Mouse (Mus musculus): Measurements from ENCODE around the gene Pdia4.
"Not testable (repeated sequence)": the region's sequence is repeated elsewhere in the genome, so short reads cannot be mapped to it uniquely, and the experiment has no call there.

The Pdia4 gene

DNA sequence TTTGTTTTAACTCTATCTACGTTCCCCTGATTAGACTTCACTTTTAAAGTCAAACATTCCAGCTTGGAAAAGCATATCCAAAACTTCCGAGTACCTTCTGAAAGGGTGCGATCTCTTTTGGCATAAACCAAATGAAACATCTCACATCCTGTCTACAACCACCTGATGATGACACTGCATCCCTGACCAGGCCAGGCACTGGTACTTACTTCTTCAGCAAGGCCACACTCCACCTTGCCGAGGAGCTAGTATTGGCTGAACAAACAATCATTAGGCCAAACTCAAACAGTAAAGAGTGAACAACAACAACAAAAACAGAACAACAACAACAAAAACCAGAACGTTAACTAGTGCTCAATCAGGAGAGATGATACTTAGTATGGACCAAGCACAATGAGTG, 1.9 kb downstream of the Pdia4 start:
- DNase-seq (ENCODE audit: low read depth), result no peak

DNA sequence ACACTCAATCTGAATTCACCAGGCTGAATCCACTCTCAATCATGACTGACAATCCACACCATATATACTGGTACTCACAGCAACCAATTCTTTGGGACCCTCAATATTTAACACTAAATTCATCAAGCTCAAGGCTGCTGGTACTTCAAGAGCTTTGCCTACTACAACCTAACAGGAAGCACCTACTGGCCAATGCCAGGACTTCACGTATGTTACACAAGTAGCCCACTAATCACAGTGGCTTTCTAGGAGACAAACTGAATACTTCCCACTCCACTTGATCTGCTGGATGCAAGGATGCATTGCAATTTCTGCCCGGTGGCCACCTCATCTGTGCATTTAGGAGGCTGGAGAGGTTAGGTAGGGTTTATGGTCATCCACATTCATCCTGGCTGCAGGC, 3.0 kb downstream of the Pdia4 start:
- DNase-seq (ENCODE audit: low read depth), result no peak

DNA sequence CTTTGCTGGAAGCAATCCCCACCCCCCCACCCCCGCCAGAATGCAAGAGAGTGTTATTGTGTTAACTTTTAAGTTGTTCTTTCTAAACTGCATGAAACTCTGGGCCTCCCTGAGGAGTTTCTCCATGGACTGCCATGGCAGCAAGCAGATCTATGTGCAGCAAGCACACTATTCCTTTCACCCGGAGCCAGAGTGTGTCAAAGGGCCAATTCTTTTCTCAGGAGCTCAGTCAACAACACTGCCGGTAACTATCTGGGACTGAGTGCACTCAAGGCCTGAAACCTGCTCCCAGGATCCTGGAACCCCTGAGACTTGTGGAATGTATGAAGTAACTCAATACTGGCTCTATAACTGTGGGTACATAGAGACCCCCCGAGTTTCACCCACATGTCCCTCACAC, 4.2 kb downstream of the Pdia4 start:
- DNase-seq (ENCODE audit: low read depth), result no peak

DNA sequence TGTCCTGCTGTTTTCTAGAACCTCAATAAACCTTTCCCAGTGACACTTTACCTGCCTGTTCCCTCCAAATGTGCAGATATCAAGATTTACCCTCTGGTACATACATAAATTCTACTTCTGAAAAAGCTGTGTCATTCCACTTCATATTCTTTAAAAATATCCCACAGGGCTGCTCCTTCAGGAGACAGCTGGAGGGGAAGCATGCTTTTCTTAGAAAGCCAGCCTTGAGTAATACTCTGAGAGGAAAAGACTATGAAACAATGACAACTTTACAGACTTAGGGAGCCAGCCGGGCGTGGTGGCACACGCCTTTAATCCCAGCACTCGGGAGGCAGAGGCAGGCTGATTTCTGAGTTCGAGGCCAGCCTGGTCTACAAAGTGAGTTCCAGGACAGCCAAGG, 4.7 kb downstream of the Pdia4 start:
- no peak for DNase-seq (ENCODE audit: low read depth)

DNA sequence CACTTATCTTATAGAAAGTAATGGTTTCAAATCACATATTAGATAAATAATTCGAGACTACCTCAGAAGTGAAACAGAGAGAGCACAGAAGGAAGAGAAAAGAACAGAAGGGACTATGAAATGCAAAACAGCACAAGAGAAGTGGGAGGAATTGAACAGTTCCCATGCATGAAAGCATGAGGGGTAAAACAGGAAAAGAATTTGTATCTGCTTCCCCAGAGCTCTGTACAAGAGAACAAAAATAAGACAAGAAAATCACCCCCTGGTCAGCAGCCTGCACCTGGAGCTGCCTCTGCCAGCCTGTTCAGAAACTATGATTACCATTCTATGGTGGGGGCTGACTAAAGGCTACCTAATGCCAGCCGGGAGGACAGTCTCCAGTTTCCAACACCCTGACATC, 5.8 kb downstream of the Pdia4 start:
- DNase-seq (ENCODE audit: low read depth), result no peak

DNA sequence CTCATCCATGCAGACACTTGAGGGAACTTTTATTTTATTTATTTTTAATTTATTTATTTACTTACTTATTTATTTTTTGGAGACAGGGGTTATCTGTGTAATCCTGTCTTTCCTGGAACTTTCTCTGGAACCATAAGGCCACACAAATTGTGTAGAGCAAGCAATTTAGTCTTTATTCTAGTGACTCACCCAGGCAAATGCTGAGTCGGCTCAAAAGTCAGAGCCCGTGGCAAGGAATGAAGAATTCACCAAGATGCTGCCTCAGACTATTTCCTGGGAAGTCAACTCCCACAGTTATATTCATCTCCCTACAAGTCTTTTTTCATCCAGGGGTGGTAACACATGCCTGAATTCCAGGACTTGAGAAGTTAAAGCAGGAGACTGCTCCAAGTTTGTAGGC, 7.7 kb downstream of the Pdia4 start:
- no peak for DNase-seq (ENCODE audit: low read depth)

DNA sequence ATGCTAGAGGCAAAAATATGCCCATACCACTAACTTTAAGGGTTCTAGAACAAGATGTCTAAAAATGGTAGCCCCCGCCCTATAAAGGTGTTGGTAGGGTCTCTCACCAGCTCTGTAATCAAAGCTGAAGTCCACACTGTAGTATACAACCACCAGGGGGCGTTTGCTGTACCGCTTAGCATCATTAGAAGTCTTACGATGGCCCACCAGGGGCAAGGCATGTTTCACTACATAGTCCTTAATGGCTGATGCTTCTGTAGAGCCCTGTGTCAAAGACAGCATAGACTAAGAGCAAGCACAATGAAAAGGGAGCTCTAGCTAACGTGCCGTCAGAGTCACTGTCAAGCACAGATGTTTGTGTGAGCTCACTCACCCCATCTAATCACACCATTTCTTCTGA, 14.2 kb downstream of the Pdia4 start:
- peak; percentile 83 for DNase-seq (ENCODE audit: low read depth)

DNA sequence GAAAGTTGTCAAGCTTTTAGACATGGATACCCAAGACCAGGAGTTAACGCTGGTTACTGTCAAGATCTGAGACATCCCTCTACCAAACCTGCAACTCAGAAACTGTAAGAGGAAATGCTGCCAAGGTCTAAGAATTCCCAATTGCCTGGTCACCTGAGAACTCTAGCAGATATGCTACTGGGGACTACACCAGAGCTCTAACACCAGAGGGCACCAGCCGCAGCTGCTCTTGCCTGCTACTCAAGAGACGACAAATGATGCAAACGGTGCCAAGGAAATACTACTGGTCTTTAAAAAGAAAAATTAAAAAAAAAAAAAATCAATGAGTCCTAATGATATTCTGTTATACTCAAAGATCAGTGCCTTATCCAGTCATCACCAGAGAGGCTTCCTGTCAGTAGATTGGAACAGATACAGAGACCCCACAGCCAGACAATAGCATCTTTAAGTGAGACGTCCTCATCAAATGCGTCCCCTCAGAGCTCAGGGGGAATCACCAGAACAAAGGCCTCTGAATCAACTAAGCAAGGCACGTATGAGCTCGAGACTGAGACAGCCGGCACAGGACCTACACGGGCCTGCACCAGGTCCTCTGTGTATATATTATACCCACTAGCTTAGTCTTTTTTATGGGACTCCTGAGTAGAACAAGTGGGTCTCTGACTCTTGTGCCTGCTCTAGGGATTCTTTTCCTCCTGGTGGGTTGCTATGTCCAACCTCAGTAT, 19.0 kb downstream of the Pdia4 start:
- peak; percentile 72 for DNase-seq (ENCODE audit: low read depth)

DNA sequence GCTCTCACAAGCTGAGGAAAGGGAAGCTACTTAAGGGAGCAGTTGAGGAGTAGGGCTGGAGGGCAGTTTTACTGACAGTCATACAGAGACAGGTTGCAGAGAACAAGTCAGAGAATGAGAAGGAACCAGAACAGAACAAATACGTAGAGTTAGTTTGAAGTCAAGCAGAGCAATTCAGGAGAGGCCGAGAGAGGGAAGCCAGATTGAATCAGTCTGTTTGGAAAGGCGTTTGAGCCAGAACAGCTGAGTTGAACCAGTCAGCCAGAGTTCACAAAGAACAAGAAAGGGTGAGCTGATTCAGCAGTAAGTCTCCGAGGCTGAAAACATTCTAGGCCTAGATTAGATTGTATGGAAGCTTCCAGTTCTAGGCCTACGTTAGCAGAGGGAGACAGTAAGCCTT, 19.9 kb downstream of the Pdia4 start:
- no peak for DNase-seq (ENCODE audit: low read depth)

DNA sequence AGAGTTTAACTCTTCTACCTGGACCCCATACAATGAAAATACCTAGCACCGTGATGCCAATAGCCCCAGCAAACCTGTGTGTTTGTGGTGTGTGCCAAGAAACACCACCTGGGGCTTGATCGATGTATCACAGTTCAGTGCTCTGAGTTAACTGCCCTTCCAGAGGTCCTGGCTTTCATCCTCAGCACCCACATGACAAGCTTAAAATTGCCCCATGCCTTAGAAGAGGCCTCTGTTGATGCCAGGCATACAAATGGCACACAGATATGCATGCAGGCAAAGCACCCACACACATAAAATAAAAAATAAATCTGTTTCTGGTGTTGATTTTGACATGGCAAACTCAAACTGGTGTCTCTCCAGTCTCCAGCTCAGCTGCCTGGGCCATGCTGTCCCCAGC, 20.7 kb downstream of the Pdia4 start:
- DNase-seq (ENCODE audit: low read depth), result no peak

DNA sequence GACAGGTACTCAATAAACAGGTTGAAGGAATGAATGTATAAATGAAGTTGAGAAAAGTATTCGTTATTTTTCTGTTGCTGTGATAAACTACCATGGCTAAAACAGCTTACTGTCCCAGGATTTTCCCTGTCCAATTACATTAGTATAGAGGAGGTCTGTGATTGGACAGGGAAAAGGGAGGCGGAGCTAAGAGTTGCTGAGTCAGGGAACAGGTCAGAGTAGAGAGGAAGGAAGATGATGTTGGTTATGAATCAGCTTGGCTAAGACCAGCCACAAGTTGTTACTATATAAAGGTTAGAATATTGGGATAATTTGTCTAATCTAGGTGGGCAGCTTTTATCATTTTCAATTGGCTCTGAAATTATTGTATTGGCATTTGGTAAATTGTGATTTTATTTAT, 22.5 kb downstream of the Pdia4 start:
- peak; percentile 65 for DNase-seq (ENCODE audit: low read depth)

DNA sequence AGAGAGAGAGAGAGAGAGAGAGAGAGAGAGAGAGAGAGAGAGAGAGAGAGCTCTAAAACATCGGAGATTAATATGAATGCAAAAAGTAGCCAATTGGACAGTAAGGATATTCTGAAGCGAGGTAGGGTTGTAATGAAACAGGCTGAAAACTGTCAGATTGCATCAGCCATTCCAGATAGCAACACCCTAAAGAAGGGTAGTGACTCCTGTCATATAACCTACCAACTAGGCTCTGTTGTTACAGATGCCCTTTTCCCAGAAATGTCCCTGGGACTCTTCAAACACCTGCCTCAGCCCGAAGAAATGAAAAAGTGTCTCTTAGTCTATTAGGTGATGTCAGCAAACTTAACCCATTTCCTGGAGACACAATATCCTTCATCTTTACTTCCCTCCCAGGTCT, 24.4 kb downstream of the Pdia4 start:
- DNase-seq (ENCODE audit: low read depth), result peak; percentile 61

DNA sequence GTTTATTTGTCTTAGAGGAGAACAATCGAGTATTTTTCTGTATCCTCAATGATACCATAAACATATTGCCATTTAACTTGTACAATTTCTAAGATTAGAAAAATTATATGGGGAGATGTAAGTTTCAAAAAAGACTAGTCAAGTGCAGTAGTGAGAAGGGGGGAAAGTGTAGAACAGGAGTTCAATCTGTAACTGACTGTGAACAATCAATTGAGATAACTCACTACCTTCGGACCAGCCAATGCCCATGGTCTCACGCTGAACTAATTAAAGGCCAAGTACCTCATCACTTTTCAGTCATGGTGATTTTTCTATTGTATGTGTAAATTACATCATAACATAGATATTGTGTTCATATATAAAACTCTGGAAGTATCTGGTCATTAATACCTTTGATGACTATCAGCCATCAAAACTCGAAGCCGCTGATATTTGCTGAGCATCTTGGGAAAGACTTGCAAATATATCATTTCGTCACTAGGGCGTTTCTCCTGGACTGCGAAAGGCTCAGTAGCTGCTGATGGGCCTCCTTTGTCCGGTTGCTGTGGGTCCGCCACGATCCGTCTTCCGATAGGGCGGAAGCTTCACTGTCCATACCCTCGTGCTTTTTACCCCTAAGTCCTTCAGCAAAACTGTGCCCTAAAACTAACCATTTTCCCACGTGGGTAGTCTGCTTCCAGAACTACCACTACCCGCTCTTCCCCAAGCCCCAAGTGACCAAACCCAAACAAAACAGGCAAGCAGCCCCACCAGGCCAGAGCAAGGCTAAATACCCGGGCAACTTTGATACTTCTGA, 25.1 kb downstream of the Pdia4 start:
- DNase-seq (ENCODE audit: low read depth), result peak; percentile 92

DNA sequence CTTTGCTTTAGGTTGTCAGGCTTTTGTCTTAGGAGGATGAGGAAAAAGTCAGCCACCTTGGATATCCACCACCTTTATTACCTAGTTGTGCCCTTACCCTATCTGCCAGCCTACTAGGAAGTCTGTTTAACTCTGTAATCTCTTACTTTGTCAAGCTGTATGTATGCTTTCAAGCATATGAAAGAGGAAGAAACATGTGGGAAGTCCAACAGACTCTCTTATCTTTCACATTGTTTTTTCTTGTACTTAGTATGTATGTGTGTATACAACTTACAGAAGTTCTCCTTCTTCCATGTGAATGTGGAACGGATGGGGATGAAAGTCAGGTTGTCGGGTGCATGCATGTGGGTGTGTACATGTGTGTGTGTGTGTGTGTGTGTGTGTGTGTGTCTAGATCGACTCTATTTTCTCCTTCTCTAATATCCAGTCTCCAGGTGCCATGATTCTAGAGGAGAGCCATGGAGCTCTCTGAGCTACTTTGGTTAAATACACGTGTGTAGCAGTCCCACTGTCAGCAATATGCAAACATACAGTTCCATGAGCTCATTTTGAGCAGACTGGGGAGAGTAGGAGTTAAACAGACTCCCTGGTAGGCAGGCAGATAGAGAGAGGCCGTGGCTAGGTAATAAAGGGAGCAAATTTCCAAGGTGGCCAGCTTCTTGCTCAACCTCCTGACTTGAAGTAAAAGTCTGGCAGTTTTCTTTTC, 28.4 kb downstream of the Pdia4 start:
- DNase-seq (ENCODE audit: low read depth), result no peak

DNA sequence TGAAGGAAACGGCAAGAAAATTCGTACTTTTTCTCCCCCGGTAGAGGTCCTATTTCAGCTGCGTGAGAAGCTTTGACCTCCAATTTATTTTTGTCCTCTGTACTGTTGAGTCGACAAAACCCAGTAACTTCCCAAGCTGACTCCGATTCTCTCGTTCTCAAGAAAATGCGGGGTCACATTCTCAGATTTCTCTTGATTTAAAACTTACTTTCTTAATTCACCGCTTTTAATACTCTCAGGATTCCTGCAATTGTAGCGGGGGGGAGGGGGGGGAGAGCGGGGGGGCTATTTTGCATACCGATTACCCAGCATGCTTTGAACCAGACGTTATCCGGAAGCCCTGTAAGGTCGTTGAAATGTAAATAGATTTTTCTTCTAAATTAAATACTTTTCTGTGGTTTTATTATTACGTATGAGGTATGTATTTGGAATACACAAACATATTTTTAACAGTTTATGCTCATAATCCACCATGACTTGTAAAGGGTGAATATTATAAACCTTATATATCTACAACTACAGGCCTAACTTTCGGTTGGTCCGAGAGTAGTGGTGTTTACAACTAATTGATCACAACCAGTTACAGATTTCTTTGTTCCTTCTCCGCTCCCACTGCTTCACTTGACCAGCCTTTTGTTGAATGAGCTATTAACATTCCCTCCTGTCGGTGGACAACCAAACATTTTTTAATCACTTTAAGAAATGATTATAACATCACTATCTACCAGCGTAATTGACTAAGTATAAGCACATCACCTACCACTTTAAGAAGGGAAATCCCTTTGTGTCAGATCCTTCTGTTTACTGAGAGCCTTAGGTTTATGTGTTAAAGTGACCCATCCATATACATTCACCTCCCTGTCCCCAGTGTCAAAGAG, 31.9 kb downstream of the Pdia4 start:
- peak; percentile 84 for DNase-seq (ENCODE audit: low read depth)

DNA sequence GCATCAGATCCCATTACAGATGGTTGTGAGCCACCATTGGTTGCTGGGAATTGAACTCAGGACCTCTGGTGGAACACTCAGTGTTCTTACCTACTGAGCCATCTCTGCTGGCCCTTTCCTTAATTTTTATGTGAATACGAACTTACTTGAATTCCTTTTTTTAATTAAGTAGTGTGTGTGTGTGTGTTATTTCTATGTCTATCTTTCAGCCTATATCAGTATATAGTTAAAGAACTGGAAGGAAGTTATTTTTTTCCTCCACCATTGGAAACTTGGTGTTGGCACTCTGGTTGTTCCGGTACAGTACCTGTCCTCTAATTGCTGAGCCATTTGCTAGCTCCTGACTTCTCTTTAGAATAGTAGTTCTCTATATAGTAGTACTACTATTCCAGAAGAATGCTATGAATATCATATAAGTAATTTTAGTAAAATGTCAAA, 32.6 kb downstream of the Pdia4 start:
- DNase-seq (ENCODE audit: low read depth), result peak; percentile 77

DNA sequence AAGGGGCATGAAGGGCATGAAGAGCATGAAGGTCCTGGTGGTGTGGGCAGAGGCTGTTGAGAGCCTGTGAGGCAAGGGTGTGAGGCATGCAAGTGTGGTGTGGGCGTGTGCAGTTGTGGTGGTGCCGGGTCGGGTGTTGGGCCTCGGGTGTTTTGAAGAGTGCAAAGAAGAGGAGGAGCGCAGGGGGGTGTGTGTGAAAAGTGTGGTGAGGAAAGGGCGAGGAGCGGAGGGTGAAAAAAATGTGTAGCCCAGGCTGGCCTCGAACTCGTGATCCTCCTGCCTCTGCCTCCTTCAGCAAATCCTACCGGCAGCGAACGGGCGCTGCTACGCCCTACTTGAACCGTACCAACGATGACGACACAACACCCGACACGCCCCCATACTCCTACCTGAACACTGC, 41.5 kb downstream of the Pdia4 start:
- peak; percentile 74 for DNase-seq (ENCODE audit: low read depth)

DNA sequence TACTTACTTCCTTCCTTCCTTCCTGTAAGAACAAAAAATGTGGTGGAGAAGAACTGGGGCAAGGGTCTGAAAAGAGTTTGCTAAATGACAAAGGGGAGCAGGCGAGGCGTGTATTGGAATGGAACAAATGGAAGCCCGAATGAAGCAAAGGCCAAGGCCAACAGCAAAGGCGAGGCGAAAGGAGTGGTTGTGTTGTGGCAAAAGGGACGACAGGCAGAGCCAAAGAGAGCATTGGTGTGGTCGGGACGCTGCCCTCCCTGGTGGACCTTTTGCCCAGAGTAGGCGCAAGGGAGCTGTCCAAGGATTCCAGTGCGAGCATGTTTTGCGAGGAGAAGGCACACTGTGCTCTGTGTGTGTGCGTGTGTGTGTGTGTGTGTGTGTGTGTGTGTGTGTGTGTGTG, 42.1 kb downstream of the Pdia4 start:
- DNase-seq (ENCODE audit: low read depth), result not testable (repeated sequence)

DNA sequence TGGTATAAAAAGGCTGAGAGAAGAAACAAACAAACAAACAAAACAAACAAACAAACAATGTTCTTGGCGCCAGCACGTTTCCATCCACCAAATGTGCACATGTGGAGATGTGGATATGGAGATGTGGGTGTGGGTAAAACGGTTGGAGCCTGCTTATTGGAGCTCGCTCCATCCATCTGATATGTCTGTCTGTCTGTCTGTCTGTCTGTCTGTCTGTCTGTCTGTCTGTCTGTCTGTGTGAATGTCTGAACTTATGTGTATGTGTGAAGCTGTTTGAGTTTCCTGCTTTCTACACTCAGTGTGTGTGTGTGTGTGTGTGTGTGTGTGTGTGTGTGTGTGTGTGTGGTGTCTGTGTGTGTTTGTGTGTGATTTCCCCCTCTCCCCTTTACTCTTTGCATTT, 43.4 kb downstream of the Pdia4 start:
- not testable (repeated sequence) for DNase-seq (ENCODE audit: low read depth)

DNA sequence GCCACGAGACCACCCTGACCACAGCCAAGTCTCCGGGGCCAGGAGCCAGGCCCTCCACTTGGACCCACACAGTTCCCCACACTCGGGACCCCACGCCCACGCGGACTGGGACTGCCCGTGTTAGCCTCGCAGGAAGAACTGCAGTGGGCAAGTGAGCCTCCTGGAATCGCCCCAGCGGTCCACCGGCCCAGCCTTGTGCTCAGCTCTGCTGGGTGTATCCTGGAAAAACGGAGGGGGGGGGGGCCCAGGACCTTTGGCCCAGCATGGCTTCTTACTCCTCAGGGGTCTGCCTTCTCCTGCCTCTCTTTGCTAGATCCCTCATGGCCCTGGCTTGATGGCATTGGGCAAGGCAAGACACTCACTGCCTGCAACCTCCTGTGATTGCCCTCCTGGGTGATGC, 44.7 kb downstream of the Pdia4 start:
- DNase-seq (ENCODE audit: low read depth), result not testable (repeated sequence)

DNA sequence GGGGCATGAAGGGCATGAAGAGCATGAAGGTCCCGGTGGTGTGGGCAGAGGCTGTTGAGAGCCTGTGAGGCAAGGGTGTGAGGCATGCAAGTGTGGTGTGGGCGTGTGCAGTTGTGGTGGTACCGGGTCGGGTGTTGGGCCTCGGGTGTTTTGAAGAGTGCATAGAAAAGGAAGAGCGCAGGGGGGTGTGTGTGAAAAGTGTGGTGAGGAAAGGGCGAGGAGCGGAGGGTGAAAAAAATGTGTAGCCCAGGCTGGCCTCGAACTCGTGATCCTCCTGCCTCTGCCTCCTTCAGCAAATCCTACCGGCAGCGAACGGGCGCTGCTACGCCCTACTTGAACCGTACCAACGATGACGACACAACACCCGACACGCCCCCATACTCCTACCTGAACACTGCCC, 45.9 kb downstream of the Pdia4 start:
- not testable (repeated sequence) for DNase-seq (ENCODE audit: low read depth)

DNA sequence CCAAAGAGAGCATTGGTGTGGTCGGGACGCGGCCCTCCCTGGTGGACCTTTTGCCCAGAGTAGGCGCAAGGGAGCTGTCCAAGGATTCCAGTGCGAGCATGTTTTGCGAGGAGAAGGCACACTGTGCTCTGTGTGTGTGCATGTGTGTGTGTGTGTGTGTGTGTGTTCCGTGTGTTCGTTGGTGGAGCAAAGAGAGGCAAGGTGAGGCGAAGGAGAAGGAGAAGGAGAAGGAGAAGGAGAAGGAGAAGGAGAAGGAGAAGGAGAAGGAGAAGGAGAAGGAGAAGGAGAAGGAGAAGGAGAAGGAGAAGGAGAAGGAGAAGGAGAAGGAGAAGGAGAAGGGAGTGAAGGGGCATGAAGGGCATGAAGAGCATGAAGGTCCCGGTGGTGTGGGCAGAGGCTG, 50.5 kb downstream of the Pdia4 start:
- not testable (repeated sequence) for DNase-seq (ENCODE audit: low read depth)

All from NIH3T3 (cell line).